8 mouse cellular contexts compared by ENCODE assay signal in the genomic region with DNA sequence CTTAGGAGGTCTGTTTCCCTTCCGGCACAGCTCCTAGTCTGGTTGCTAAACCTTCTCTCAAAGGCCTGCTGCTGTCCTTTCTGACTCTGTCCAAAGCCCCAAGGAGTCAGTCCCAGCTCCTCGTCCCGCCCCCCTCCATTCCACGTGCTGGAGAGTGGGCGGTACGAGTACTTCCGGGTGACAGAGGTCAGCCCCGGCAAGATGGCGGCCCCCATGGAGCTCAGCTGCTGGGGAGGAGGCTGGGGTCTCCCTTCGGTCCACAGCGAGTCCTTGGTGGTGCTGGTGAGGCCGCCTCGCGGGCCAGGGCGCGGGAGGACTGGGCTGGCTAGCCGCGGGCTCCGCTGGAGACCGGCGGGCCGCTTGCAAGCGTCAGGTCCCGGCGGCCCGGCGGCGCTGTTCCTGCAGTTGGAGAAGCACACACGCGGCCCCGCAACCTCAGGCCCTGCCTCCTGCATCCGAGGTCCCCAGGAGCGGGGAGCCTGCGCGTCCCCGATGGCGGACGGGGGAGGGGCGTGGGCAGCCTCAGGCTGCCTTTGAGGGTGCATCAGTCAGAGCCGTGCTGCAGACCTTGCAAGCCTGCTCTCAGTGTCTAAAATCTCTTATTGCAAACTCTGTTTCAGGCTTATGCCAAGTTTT. TPM values are rescaled to one million over a fixed set of nuclear protein-coding genes. Genes with fewer than 3 reads are reported as not detected.
DNase-seq lines count a peak whose midpoint lies in the region; ATAC-seq and TF ChIP-seq lines count a peak whose summit lies in the region.

A gene (plus strand): TSS at position 175 of the 636 bp plus-strand sequence.

- H3K4me3 ChIP-seq in cortical plate, adult 2 months (ENCODE audit: insufficient read depth, low read length), result peak within 1 kb of the TSS; percentile 51
- H3K4me3 ChIP-seq in megakaryocyte, embryonic 14.5 days (replicated peaks), result peak within 1 kb of the TSS; percentile 97

- TF ChIP-seq POLR2A in cortical plate, adult 2 months (IDR thresholded peaks at IDR 0.05; ENCODE audit: extremely low read depth, insufficient read depth, low read length), result no peak

- ATAC-seq in activated CD4-positive, CD25-positive, alpha-beta regulatory T cell, adult 4 months, result peak; percentile 89

- no peak within 1 kb of the TSS for H3K27ac ChIP-seq in cortical plate, adult 2 months (ENCODE audit: insufficient read depth, low read length)

- H3K9me3 ChIP-seq in megakaryocyte, embryonic 14.5 days, result no peaks in the 10 kb centered on the region

- peaks cover 2% of the 10 kb centered on the region for H3K27me3 ChIP-seq in megakaryocyte, embryonic 14.5 days (replicated peaks)

- TF ChIP-seq CTCF in cortical plate, adult 2 months (IDR thresholded peaks at IDR 0.05; ENCODE audit: extremely low read depth, insufficient read depth, low read length), result no peak

- peaks cover 32% of the 10 kb centered on the region for H3K36me3 ChIP-seq in megakaryocyte, embryonic 14.5 days (replicated peaks; ENCODE audit: low read length)

- peak; percentile 89 for DNase-seq in gastrocnemius, postnatal 10 days
- peak; percentile 81 for DNase-seq in induced T-regulatory cell, adult 2 months (ENCODE audit: low read depth)
- DNase-seq in left cerebral cortex, adult 9 months (ENCODE audit: low spot score in 2 of 2), result peak; percentile 54 to 87
- DNase-seq in right cerebral cortex, adult 2 months (ENCODE audit: low spot score in 2 of 2), result peak; percentile 86 to 89
- peak; percentile 47 for DNase-seq in urinary bladder, postnatal 10 days (ENCODE audit: low spot score)

- 0 out of 2 replicates have a peak, but pooled peaks cover 1% of the 10 kb centered on the region for H3K4me1 ChIP-seq in cortical plate, adult 2 months (ENCODE audit: control insufficient read depth, insufficient read depth, low read length)
- H3K4me1 ChIP-seq in megakaryocyte, embryonic 14.5 days, result peaks cover 4% of the 10 kb centered on the region; the same call in 1 of the 2 replicates

RNA-seq across cellular contexts. Expression of the gene that starts here (rescaled TPM):
- polyA plus RNA-seq in activated CD4-positive, CD25-positive, alpha-beta regulatory T cell, adult 4 months (2017; shearing (Covaris generic)), result 1 to 10 TPM; 3.5 to 4.0 TPM
- 21.3 and 23.4 TPM in 2 replicates for polyA plus RNA-seq in cortical plate, adult 2 months (2012; rRNA removed)
- total RNA-seq in gastrocnemius, postnatal 10 days (2021), result 10 to 100 TPM in 1 of 2 experiments, 1 to 10 TPM in 1; 8.1 to 12.0 TPM
- polyA plus RNA-seq in megakaryocyte, embryonic 14.5 days (2012; ENCODE audit: insufficient read depth, low replicate concordance), result 0.29 TPM in 1 of 2 replicates, not detected in the other
